Mouse (Mus musculus) embryo, embryonic 10.5 days (tissue): ENCODE measurements around the gene Klhl29.

Source experiments
- DNase-seq: peaks from one replicate; pipeline ENCODE4 v3.0.0-alpha.2; 2015; ENCODE audit warnings: low spot score

Gene Klhl29

DNA sequence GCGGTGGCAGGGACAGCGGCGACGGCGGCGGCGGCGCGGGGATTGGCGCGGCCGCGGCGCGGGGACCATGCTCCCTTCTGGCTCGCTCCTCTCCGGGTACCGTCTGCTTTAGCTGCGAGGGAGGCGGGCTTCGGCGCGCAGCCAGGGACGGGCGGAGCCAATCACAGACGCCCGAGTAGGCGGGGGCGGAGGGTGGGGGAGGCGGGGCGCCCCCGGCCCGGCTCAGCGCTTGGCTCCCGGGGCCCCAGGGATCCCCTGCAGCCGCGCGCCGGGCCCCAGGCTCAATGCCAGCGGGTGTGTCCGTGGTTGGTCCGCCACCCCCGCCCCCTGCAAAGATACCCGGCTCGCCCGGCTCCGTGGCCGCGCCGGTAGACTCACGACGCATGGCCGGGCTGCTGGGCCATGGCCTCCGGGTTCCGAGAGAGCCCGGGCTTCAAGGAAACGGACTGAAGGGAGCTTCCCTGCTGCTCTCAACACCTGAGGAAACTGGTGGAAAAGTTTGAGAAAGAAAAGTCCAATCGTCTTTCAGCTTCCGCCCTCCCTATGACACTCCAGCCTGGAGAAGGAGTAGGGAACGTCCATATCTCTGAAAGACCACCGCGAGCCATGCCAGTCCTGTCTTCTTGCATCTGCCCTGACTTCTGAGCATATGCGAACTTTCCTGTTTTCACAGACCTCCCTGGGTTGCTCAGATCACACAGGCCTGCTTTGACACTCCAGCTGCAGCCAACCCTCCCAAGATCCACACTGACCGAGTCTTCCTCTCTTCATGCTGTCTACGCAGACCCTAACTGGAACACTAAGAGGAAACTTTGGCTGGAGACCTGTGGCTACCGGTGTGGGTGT, at the start of gene Klhl29:
TSS of gene Klhl29 (minus strand) at position 67 of the 846 bp plus-strand sequence.
- peak; percentile 87 for DNase-seq

DNA sequence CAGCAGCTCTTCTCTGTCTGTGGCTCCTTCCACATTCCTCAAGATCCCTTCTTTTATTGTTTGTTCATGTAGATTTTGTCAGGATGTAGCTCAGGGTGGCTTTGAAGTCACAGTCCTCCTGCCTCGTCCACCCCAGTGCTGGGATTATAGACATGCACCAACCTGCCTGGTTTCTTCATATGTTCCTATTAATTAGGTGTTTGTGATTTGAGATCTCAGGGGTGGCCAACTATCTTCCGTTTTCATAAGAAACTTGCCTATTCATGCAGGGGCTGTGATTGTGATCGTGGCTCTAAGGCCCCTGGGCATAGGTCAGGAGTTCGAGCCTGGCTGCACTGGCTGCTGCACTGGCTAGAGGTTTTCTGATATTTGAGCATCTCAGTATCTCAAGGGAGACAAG, 49.8 kb upstream of the Klhl29 start:
- DNase-seq, result no peak

DNA sequence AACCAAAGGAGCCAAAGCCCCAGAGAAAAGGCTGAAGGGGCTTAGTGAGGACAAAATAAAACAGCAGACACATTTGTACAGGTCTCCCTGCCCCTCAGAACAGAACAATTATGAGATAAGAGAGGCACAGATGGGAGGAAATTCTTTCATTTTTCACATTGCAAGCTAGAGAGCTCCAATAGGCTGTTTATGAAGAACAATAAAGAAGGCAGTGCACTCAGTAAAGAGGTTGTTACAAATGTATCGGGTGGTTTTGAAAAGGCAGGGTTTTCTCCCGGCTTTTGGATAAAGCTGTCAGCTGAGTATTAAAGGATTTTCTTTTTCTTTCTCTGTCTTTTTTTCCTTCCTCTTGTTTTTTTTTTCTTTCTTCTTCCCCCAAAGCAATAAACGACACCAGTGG, 40.3 kb upstream of the Klhl29 start:
- DNase-seq, result no peak

DNA sequence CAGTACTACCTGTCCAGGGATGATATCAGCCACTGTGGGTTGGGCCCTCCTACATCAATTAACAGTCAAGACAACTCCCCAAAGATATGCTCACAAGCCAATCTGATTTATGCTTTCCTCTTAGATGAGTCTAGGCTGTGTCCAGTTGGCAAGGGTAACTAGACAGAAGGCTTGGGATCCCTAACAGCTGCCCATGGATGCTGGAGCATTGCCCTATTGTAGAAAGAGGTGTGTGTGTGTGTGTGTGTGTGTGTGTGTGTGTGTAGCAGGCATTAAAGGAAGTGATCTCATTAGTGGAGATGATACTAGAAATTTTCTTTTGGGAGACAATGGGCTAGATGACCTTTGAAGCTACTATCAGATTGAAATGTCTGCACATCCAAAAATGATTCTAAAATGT, 38.5 kb upstream of the Klhl29 start:
- DNase-seq, result no peak

DNA sequence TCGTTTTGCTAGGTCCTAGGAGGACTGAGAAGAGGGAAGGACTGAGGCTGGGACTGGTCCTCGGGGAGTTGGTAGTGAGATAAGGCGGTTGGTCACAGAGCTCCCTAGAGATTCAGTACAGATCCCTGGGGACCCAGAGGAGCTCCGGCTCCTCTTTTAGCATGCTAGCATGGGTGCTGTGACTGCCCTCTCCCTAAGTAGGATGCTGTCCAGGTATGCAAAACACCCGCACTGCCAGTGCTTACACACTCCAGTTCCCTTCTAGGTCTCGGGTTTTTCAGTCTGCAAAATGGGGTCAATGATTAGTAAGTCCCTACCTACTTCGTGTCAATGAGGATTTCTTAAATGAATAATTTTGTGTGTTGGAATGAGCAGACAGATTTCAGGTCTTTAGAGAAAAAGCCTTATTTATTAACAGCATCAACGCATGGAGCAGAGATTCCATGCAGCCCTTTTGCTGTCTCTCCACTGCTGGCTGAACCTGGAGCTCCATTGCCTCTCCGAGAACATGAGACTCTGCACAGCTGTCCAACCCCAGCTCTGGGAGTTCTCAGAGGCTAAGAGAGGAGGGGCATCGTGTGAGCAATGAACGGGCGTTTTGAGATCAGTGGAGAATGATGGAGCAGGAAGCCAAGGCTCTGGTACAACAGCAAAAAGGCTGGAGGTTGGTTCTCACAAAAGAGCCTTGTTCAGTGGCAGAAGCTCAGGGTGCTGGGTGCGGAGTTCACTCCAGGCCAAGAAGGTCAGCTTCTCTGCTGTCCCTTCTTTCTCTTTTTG, 36.5 kb upstream of the Klhl29 start:
- DNase-seq, result peak; percentile 19

DNA sequence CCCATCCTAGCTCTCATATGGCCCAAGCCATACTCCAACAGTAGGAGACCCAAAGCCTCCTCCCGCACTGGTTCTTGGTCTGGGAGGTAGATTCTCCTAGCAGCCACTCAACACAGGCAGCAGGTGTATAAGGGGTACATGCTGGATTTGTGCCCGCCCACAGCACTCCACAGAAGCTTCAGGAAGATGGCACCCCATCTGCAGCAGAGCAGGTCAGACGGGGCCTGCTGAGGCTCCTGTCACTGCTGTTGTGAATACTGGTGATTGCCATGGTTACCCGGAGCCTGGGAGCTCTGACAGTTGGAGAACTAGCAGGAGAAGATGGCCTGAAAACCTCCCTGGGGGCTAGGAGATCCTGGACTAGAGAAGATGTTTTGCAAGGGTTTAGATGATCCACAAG, 35.9 kb upstream of the Klhl29 start:
- DNase-seq, result no peak

DNA sequence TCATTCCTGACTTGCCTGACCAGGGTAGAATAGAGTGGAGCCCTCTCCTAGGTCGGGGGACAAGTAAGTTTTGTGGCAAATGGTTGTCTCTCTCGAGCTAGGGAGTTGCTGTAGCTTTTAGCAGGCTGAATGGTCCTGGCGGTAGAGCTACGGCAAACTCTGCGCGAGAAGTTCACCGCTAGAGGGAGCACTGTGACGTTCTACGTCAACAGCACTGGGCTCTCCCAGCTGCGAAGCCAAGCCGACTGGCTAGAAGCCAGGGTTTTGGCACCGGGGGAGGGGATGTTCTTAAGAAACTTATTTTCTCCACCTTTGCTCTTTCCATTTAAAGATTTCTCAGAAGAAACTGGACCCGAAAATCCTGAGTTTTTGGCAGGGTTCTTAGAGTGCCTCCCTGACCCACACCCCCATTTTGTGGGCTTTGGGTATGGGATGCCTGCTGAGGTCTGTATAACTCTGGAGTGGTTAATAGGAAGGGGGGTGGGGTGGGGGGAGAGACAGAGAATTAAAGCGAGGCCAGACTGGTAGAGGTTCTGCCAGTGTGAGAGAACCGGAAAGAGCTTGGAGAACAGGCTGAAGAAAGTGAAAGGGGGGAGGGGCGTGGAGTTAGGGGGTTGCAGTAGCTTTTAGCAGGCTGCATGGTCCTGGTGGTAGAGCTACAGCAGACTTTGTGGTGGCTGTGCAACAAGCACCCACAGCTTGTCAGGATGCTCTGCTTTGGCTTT, 35.1 kb upstream of the Klhl29 start:
- peak; percentile 96 for DNase-seq

DNA sequence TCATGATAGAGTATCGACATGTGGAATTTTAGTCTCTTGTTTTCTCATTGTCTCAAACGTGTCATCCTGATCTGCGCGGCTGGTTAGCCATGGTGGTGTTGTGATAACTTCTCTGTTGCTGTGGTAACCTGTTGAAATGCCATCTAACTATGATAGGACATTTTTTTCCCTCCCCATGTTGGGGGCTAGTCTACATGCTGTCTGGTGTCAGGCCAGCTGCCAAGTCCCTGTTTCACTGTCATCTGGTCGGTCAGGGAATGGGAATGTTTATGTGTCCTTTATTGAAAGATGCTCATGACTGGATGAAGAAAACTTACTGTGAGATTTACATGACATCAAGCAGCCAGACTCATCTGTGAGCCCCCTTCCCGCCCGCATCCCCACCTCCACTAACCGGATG, 31.7 kb upstream of the Klhl29 start:
- no peak for DNase-seq

DNA sequence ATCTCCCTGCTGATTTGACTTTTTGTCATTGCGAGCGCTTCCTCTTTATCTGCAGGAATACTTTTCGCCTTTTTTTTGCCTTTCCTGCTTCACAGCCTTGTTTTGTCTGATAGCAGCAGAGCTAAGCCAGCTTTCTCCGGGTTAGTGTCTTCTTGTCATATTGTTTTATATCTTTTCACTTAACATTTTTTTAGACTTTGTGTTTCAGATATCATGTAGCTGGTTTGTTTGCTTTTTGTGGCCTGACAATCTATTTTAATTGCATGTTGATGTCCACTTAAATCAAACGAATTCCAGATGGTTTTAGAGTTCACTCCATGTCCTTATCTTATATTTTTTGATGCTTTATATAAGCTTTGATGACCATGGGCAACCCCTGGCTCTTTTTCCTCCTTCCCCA, 21.9 kb upstream of the Klhl29 start:
- DNase-seq, result no peak

DNA sequence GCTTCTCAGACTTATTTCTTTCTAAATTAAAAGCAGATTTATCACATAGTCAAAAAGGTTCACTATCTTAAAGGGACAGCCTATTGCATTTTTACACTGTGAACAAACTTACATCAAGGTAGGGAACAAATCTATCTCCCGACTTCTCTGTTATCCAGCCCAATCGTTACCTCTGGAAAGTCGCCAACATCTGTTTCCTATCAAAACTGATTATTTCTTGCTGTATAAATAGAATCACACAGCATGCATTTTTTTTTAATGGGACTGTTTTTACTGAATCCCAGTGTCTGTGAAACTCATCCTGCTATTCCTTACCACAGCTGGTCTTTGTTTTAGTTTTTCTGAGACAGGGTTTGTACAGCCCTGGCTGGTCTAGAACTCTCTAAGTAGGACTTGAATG, 19.7 kb upstream of the Klhl29 start:
- DNase-seq, result peak; percentile 60

DNA sequence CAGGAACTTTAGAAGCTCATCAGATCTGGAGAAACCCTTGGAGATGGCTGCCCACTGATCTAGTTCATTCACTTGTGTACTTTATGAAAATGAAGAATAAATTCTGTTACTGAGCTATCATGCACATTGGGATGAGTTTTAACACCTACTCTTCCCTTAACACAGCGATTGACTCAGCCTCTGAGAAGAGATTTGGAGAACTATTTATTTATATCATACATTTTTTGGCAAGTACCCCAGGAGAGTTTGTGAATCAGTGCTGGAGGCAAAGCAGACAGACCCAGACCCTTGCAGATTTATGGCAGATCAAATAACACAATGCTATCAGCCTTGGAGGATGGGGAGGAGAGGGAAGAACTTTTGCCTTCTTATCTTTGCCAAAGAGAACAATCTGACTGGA, 11.6 kb upstream of the Klhl29 start:
- no peak for DNase-seq

DNA sequence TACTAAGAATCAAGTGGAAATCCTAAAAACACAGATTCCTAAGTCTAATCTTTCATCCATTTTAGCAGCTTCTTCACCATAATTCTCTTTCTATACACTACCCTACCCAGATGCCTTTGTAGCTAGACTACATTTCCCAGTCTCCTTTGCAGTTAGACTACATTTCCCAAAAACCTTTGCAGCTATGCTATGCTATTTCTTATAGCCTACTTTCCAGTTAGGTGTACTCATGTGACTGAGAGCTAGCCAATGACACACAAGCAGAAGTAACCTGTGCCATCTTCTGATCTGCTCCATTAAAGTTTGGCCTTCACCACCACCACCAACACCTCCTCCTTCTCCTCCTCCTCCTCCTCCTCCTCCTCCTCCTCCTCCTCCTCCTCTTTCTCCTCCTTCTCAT, 11.2 kb upstream of the Klhl29 start:
- DNase-seq, result no peak

DNA sequence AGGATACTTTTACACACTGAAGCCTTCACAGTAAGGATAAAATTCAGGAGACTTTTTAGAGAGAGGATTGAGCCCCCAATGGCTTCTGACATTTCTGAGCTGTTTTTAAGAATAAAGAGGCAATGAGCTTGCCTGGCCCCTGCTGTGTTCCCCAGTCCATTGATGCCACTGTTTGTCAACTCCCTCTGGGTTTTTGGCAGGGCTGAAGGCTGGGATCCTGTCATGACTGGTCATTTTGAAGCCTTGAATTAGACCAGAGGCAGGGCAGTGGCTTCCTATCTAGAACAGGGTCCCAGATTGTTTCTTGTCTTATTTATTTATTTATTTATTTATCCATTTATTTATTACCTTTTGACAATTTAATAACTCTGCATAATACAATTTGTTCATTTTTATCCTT, 6.2 kb upstream of the Klhl29 start:
- no peak for DNase-seq

DNA sequence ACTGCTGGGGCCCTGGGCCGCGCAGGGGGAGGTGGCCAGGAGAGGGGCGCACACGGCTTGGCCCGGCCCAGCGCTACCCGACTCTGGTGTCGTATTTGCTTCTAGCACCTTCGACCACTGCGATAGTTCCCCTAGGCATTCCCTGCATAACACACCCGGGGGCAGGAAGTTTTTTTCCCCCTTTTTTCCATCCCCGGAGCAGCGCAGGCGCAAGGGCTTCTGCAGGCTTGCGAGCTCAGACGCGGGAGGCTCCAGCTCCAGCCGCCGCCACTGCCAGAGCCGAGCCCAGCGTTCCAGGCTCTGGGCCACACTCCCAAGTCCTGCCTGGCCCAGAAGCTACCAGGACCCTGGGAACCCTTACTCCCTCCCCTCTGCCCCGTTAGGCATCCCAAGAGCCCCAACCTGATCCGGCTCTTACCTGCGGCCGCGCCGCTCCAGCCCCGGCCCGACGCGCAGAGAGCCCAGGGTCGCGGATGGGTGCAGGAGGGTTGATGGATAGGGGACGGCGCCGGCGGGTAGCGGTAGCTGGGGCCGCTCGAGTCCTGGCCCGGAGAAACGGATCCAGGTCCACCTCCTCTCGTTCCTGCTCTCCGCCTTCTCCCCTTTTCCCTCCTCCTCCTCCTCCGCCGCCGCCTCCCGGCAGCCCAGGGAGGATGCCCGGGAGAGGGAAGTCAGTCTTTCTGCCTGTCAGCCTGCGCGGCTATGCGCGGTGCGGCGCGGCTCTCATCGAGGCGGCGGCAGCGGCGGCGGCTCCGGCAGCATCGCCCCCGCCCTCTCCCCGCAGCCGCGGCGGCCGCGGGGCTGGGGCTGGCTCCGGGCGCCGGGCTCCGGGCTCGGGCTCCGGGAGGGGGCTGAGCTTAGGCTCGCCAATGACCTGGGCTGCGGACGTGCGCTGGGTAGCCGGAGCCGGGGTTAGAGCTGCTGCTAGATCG, 532 bp downstream of the Klhl29 start:
- DNase-seq, result peak; percentile 67

DNA sequence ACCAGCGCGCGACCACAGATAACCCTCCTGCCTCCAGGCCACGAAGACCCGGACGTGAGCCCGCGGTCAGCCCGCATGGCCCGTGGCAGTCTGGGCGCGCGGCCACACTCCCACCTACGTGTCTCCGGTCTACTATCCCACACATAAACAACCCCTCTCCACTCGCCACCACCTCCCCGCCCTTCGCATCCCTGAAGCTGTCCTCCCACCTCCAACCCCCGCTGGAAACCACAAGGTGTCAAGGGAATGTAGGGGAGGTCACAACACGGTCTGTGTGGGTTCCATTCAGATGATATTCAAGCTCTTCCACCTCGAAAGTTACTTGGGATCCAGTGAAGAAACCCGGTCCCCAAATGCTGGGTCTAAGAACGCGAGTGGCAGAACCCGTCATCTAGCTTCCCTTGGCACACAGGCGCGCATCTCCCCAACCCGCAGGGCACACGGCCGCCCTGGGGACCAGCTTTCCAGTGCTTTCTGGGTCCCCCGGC, 1.2 kb downstream of the Klhl29 start:
- peak; percentile 39 for DNase-seq

DNA sequence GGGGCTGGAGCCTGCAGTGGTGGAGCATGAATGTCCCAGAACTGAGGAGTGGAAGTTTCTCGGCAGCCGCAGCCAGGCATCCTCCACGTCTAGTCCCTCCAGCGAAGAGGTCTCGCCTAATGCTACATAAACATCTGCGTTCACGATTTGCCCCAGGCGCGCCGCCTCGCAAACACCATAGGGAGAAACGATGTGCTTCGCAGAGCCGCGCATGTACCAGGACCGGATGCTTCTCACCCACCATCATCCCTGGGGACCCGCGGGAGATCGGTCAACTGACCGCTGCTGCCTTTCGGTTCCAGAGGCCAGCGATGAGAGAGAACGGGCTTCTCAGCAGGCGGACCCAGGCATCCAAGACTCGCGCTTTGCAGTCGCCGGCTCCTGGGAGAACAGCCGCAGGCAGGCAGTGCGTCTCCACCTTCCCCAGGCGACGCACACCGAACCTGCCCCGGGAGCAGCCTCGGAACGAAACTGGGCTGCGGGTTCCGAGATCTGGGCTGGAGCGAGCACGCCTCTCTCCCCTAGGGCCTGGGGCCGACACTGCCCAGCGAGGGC, 1.8 kb downstream of the Klhl29 start:
- peak; percentile 64 for DNase-seq

DNA sequence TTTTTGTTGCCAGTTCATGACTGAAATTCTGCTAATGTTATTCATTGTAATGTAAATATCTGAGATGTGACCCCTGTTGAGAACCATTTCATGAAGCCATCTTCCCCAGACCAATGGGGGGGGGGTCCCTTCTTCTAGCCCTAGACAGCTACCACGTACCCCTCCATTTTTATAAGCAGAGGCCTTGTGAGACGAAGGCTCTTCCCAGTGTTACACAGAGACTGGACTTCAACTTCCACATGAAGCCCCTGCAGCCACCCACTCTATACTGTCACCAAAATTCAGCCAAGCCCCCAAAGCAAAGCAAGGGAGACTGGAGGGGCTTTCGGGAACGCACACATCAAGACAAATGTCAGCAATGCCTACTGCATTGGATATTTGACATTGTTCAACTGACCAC, 6.1 kb downstream of the Klhl29 start:
- DNase-seq, result no peak

DNA sequence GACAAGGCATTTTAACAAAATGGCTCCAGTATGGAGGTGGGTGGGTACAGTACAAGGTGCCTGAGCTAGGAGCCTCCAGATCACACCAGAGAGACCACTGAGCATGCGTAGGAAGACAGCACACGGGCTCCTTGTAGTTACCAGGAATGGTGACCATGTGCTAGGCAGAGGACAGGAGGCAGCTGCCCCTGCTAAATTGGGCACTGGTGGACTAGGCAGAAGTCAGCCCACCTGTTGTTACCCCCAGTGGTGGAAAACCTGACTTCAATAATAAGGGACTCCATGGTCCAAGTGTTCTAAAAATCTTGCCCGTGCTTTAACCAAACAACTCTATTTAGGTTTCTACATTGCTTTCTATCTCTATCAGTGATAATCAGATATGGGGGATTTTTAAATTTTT, 10.6 kb downstream of the Klhl29 start:
- no peak for DNase-seq

DNA sequence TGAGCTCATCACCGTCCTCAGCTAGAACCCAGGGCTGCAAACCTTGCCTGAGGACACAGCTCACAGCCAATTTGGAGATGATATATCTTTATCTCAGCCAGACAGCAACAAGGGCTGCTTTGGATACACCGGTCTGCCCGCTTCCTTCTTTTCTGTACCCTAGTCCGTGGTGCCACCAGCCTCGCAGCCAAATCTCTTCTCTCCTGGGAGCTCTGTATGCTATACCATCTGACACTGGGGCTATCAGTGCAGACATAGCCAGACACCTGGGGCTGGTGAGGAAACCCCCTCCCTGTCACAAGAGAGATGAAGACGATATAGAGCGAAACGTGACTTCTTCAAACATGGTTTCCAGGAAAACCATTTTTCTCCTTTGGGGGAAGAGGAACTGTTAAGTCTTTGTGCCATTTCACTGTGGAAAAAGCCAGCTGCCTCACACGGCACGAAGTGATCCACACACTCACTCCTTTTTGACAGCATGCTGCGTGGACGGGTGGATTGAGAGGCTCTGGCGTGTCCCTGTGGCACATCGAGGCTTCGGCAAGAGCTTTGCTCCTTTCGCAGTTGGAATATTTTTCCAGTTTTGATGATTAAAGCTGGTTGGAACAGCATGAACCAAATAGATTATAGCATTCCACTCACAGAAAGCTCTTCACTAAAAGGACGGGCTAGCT, 11.4 kb downstream of the Klhl29 start:
- no peak for DNase-seq

DNA sequence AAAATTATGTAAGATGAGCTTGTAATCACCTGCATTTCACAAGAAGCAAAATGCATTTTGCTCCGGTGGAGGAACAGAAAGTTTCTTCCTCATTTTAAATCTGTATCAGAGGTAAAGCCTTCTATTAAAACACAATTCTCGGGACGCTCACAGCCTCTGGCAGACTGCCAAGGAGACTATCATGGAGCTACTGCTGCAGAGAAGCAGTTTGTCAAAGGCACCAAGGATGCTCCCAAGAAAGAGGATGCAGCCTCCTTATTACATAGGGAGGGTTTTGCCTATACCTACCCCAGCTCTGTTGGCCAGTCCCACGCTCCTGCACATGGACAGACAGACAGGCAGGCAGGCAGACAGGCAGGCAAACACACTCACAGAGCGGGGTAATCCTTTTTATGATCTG, 16.4 kb downstream of the Klhl29 start:
- DNase-seq, result no peak

DNA sequence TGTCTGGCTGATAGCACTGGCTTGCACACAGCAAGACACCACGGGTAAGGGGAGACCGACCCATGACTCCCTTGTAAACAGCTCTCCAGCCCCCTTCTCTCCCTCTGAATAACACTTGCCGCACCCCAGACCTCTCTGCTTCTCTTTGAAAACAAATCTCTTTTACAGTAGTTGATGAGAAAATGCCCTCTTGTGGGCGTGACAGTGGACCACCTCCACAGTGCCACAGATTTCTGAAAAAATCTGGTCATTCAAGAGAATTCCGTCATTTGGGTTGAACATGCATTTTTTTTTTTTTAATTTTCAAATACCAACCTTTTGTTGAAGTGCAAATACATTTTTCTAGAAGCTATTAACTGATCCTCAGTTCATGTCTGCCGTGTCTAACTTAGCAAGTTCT, 17.0 kb downstream of the Klhl29 start:
- DNase-seq, result no peak
